Mouse (Mus musculus): Measurements from ENCODE around the gene Hypk.
"Not testable (repeated sequence)": the region's sequence is repeated elsewhere in the genome, so short reads cannot be mapped to it uniquely, and the experiment has no call there.

Hypk gene

DNA sequence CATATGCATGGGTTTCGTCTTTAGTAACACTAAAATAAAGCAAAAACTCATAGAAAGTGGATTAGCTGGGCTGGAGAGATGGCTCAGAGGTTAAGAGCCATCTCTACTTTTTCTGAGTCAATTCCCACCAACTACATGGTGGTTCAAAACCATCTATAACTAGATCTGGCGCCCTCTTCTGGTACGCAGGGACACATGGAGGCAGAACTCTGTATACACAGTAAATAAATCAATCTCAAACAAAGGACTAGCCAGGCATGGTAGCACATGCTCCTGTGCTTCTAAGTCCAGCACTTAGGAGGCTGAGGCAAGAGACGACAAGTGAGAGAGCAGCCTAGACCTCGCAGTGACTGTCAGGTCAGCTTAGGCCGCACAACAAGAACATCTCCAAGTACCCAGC, 48.5 kb downstream of the Hypk start:
- in situ Hi-C loops (cut with MboI, MseI) = not testable (repeated sequence)

- in situ Hi-C loops (cut with MboI, MseI) = loop anchor here in 1 of 2 experiments (5.0 kb wide), 1 partner anchor 34 kb away; the partner anchor contains the start of gene Mfap1b
Measured at GRCm38 (mm10) chr2:121505942-121506882, 53.1 kb downstream of the Hypk start, which contains the start of the genes Mfap1a and Wdr76. TSS of gene Mfap1a (minus strand) at chr2:121506665. TSS of gene Wdr76 (plus strand) at chr2:121506723.

GRCm38 (mm10) chr2:121507173-121507950, 54.3 kb downstream of the Hypk start:
- in situ Hi-C loops (cut with MboI, MseI) = loop anchor here in 1 of 2 experiments (5.0 kb wide), 1 partner anchor 35 kb away; the partner anchor contains the start of gene Mfap1b

GRCm38 (mm10) chr2:121507951-121508330, 54.9 kb downstream of the Hypk start:
- in situ Hi-C loops (cut with MboI, MseI) = loop anchor here in 1 of 2 experiments (5.0 kb wide), 1 partner anchor 36 kb away; the partner anchor contains the start of gene Mfap1b
